Mouse (Mus musculus) embryonic facial prominence, embryonic 13.5 days (tissue): ENCODE data around the gene Lpcat1. TPM values are rescaled to one million over a fixed set of nuclear protein-coding genes. Genes with fewer than 3 reads are reported as not detected.

ENCODE experiments used
- ATAC-seq: fragments of 200-750 bp; cut with Nextera tagmentation; 2 replicates; pipeline ENCODE4 v1.8.0; 2017; ENCODE audit warnings: low read depth; ENCODE audit not compliant: insufficient number of reproducible peaks, insufficient read depth, low FRiP score, low TSS enrichment
- H3K27ac ChIP-seq: fragments of 300-500 bp; sonication (generic); 2 replicates; pipeline ENCODE4 v1.5.1; 2015; ENCODE audit warnings: moderate library complexity, mild to moderate bottlenecking, inconsistent platforms
- H3K27me3 ChIP-seq: fragments of 300-500 bp; sonication (generic); 2 replicates; pipeline ENCODE4 v1.6.1; 2015; ENCODE audit warnings: mild to moderate bottlenecking, inconsistent platforms
- H3K36me3 ChIP-seq: fragments of 300-500 bp; sonication (generic); 2 replicates; pipeline ENCODE4 v1.6.1; 2015; ENCODE audit warnings: mild to moderate bottlenecking, inconsistent platforms
- H3K4me1 ChIP-seq: fragments of 300-500 bp; sonication (generic); 2 replicates; pipeline ENCODE4 v1.6.1; 2015; ENCODE audit warnings: inconsistent platforms
- H3K4me2 ChIP-seq: fragments of 300-500 bp; sonication (generic); 2 replicates; pipeline ENCODE4 v1.6.1; 2015; ENCODE audit warnings: moderate library complexity, mild to moderate bottlenecking, inconsistent platforms
- H3K4me3 ChIP-seq: fragments of 300-500 bp; sonication (generic); 2 replicates; pipeline ENCODE4 v1.5.1; 2015; ENCODE audit warnings: mild to moderate bottlenecking, inconsistent platforms
- H3K9ac ChIP-seq: fragments of 300-500 bp; sonication (generic); 2 replicates; pipeline ENCODE4 v1.6.1; 2015; ENCODE audit warnings: mild to moderate bottlenecking, inconsistent platforms
- H3K9me3 ChIP-seq: fragments of 300-500 bp; sonication (generic); 2 replicates; pipeline ENCODE4 v1.6.1; 2016; ENCODE audit warnings: inconsistent platforms
- WGBS: fragments of 180-500 bp; shearing (Covaris S2); methylation state at CpG from one replicate; pipeline ENCODE4 v1.1.7; 2015; ENCODE audit warnings: mixed read lengths; 5-methylcytosine and 5-hydroxymethylcytosine counted together
- polyA plus RNA-seq: library from polyadenylated mRNA; unstranded; fragments of >200 nt; fragmentation: Nextera tagmentation; extraction: Ambion mirVana; gene quantifications from 2 replicates; pipeline ENCODE4 v1.2.1, GENCODE M21; 2015

Gene Lpcat1
- polyA plus RNA-seq, 1 experiment from 2014 or later = 44.5 TPM

GRCm38 (mm10) chr13:73467421-73468237 is 632 bp downstream of the Lpcat1 start:
- Histone ChIP-seq H3K9me3 (no peaks in the 10 kb centered on the region), H3K27ac (peak overlapping the region; percentile 99), H3K36me3 (peaks cover 3% of the 10 kb centered on the region; the same call in 1 of the 2 replicates), H3K4me1 (peaks cover 37% of the 10 kb centered on the region), H3K4me2 (peak overlapping the region; percentile 84), H3K4me3 (peak overlapping the region; percentile 91), H3K9ac (peak overlapping the region; percentile 96), H3K27me3 (no peaks in the 10 kb centered on the region)
- peak; percentile 86 for ATAC-seq
- under 1% methylated on average over 45 of the region's 53 CpGs for WGBS

- Histone ChIP-seq H3K27ac (no peak overlapping the region), H3K36me3 (peaks cover 3% of the 10 kb centered on the region; the same call in 1 of the 2 replicates), H3K4me3 (no peak overlapping the region; the same call in 1 of the 2 replicates), H3K4me2 (peak overlapping the region; percentile 84), H3K9ac (peak overlapping the region; percentile 96), H3K9me3 (no peaks in the 10 kb centered on the region), H3K4me1 (peaks cover 44% of the 10 kb centered on the region), H3K27me3 (no peaks in the 10 kb centered on the region)
- no peak for ATAC-seq
- WGBS = 57% methylated on average over 3 of the region's 3 CpGs
Observed at GRCm38 (mm10) chr13:73468834-73469233, 1.8 kb downstream of the Lpcat1 start.

GRCm38 (mm10) chr13:73469257-73469967 is 2.4 kb downstream of the Lpcat1 start:
- Histone ChIP-seq H3K4me2 (peak overlapping the region; percentile 84), H3K9ac (peak overlapping the region; percentile 96; the same call in 1 of the 2 replicates), H3K4me1 (peaks cover 44% of the 10 kb centered on the region), H3K27ac (no peak overlapping the region), H3K27me3 (no peaks in the 10 kb centered on the region), H3K9me3 (no peaks in the 10 kb centered on the region), H3K36me3 (peaks cover 3% of the 10 kb centered on the region; the same call in 1 of the 2 replicates), H3K4me3 (no peak overlapping the region)
- no peak for ATAC-seq
- WGBS = 60% methylated on average over 9 of the region's 9 CpGs

- H3K4me2 ChIP-seq = no peak overlapping the region
- no peaks in the 10 kb centered on the region for H3K9me3 ChIP-seq
- ATAC-seq = no peak
- H3K36me3 ChIP-seq = peaks cover 3% of the 10 kb centered on the region; the same call in 1 of the 2 replicates
- 65% methylated on average over 3 of the region's 3 CpGs for WGBS
- H3K4me3 ChIP-seq = no peak overlapping the region
- no peak overlapping the region for H3K27ac ChIP-seq
- H3K9ac ChIP-seq = no peak overlapping the region
- peaks cover 56% of the 10 kb centered on the region for H3K4me1 ChIP-seq
- no peaks in the 10 kb centered on the region for H3K27me3 ChIP-seq
Observed at GRCm38 (mm10) chr13:73472481-73472880, 5.5 kb downstream of the Lpcat1 start.

GRCm38 (mm10) chr13:73473746-73474145 is 6.7 kb downstream of the Lpcat1 start:
- Histone ChIP-seq H3K4me3 (no peak overlapping the region), H3K4me1 (peaks cover 46% of the 10 kb centered on the region)

DNA sequence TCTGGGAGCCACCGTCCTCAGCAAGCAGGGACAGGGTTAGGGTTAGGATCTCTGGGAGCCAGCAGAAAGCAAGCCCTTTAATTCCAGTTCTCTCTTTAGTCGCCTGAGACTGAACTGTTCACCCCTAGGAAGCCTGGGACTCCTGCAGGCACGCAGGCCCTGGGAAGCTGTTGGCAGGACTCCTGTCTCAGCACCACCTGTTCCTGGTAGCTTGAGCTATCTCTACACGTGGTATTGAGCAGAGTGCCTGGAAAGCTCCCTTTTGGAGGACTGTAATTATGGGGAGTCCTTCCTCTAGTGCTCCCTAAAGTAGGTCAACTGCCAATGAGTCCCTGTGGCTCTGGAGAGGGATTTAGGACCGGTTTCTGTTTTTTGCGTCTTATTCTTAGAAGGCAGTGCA is 7.2 kb downstream of the Lpcat1 start:
- Histone ChIP-seq H3K27me3 (no peaks in the 10 kb centered on the region), H3K27ac (no peak overlapping the region), H3K4me1 (peaks cover 42% of the 10 kb centered on the region), H3K9me3 (no peaks in the 10 kb centered on the region), H3K4me3 (no peak overlapping the region), H3K9ac (no peak overlapping the region), H3K36me3 (peaks cover 3% of the 10 kb centered on the region; the same call in 1 of the 2 replicates), H3K4me2 (no peak overlapping the region)
- ATAC-seq = no peak
- WGBS = 85% methylated on average over 6 of the region's 6 CpGs

More at GRCm38 (mm10) chr13:73473746-73474145, 6.7 kb downstream of the Lpcat1 start:
- no peaks in the 10 kb centered on the region for H3K27me3 ChIP-seq
- H3K36me3 ChIP-seq = peaks cover 3% of the 10 kb centered on the region; the same call in 1 of the 2 replicates
- H3K9ac ChIP-seq = no peak overlapping the region
- H3K27ac ChIP-seq = no peak overlapping the region
- WGBS = 88% methylated on average over 2 of the region's 2 CpGs
- no peak for ATAC-seq
- H3K4me2 ChIP-seq = no peak overlapping the region
- H3K9me3 ChIP-seq = no peaks in the 10 kb centered on the region

- Histone ChIP-seq H3K36me3 (peaks cover 3% of the 10 kb centered on the region; the same call in 1 of the 2 replicates), H3K27me3 (no peaks in the 10 kb centered on the region), H3K4me1 (peaks cover 32% of the 10 kb centered on the region), H3K9ac (no peak overlapping the region), H3K9me3 (no peaks in the 10 kb centered on the region), H3K4me2 (no peak overlapping the region), H3K4me3 (no peak overlapping the region), H3K27ac (no peak overlapping the region)
- no peak for ATAC-seq
- 92% methylated on average over 12 of the region's 12 CpGs for WGBS
Observed at GRCm38 (mm10) chr13:73475058-73475980, 8.3 kb downstream of the Lpcat1 start.

DNA sequence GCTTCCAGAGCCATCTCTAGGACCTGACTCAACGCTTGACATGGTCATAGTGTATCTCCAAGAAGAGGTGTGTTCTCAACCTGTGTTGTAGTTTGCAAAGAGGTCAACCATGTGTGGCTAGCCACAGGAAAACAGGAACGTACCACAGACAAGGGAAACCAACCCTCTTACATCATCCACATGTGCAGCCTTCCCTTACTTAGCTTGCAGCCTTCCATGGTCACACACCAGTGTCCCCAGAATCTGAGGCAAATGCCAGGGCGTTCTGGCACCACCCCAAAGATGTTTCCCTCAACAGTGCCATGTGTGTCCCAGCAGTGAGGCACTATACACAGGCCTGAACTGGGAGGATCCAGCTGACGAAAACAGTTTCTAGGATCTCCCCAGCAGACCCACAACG is 9.3 kb downstream of the Lpcat1 start:
- 86% methylated on average over 5 of the region's 5 CpGs for WGBS
- Histone ChIP-seq H3K4me2 (no peak overlapping the region), H3K27me3 (no peaks in the 10 kb centered on the region), H3K36me3 (no peaks in the 10 kb centered on the region), H3K9me3 (no peaks in the 10 kb centered on the region), H3K4me3 (no peak overlapping the region), H3K27ac (no peak overlapping the region), H3K9ac (no peak overlapping the region), H3K4me1 (peaks cover 28% of the 10 kb centered on the region)
- no peak for ATAC-seq

- Histone ChIP-seq H3K4me2 (no peak overlapping the region), H3K36me3 (no peaks in the 10 kb centered on the region), H3K9ac (no peak overlapping the region), H3K4me1 (peaks cover 27% of the 10 kb centered on the region), H3K9me3 (no peaks in the 10 kb centered on the region), H3K4me3 (no peak overlapping the region), H3K27ac (no peak overlapping the region), H3K27me3 (no peaks in the 10 kb centered on the region)
- 82% methylated on average over 8 of the region's 8 CpGs for WGBS
- no peak for ATAC-seq
Observed at GRCm38 (mm10) chr13:73476796-73477195, 9.8 kb downstream of the Lpcat1 start.

GRCm38 (mm10) chr13:73477841-73478240 is 10.8 kb downstream of the Lpcat1 start:
- H3K9ac ChIP-seq = no peak overlapping the region
- ATAC-seq = no peak
- no peak overlapping the region for H3K27ac ChIP-seq
- H3K9me3 ChIP-seq = no peaks in the 10 kb centered on the region
- H3K4me1 ChIP-seq = peaks cover 16% of the 10 kb centered on the region
- 90% methylated on average over 2 of the region's 2 CpGs for WGBS
- no peaks in the 10 kb centered on the region for H3K27me3 ChIP-seq
- H3K4me3 ChIP-seq = no peak overlapping the region
- H3K4me2 ChIP-seq = no peak overlapping the region
- no peaks in the 10 kb centered on the region for H3K36me3 ChIP-seq

- Histone ChIP-seq H3K27me3 (no peaks in the 10 kb centered on the region), H3K4me1 (no peaks in the 10 kb centered on the region; the same call in 1 of the 2 replicates), H3K27ac (no peak overlapping the region), H3K36me3 (peaks cover 27% of the 10 kb centered on the region), H3K4me2 (no peak overlapping the region), H3K4me3 (no peak overlapping the region), H3K9ac (no peak overlapping the region), H3K9me3 (peaks cover 4% of the 10 kb centered on the region; the same call in 1 of the 2 replicates)
- WGBS = 82% methylated on average over 7 of the region's 7 CpGs
- no peak for ATAC-seq
Observed at GRCm38 (mm10) chr13:73482476-73482875, 15.5 kb downstream of the Lpcat1 start.
